Mouse (Mus musculus) kidney, adult 2 months (tissue): ENCODE results near the gene Tgfbrap1.

ENCODE experiments used
- CTCF ChIP-seq: fragments of 200-500 bp; conservative IDR thresholded peaks from 2 replicates; pipeline ENCODE4 v1.5.1; 2011; ENCODE audit warnings: low read depth, mild to moderate bottlenecking, control low read depth, low read length, moderate library complexity, mixed read lengths; ENCODE audit not compliant: insufficient read depth, insufficient read length
- POLR2A ChIP-seq: fragments of 200-500 bp; IDR thresholded peaks from one replicate; pipeline ENCODE4 v1.6.1; 2011; ENCODE audit warnings: low read depth, low read length, control low read depth

DNA sequence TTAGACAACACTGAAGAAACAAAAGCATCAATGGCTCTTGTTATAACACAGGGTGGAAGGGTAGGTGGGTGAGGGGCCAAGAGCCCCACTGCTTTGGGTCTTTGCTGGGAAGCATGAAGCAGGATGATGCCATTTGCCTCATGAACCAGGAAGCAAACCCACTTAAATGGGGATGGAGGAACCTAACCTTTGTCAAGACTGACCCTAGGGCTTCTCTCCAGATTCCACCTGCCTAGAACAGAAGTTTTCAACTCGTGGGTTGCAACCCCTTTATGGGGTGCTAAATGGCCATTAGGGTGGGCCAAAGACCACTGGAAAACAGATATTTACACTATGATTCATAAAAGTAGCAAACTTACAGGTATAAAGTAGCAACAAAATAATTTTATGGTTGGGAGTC is 25.9 kb downstream of the Tgfbrap1 start:
- TF ChIP-seq POLR2A (no peak), CTCF (no peak)
